Mouse (Mus musculus) neutrophil, adult 65 days (primary cell): ENCODE measurements around the gene Cmc4. TPM values are rescaled to one million over a fixed set of nuclear protein-coding genes. Genes with fewer than 3 reads are reported as not detected.

Experiments used
- total RNA-seq: library from RNA; stranded (reverse); gene quantifications from 2 replicates; pipeline ENCODE4 v1.2.4, GENCODE M21; 2023

The Cmc4 gene
- total RNA-seq: 4.1 and 4.2 TPM in 2 replicates

GRCm38 (mm10) chrX:75415936-75416785 is at the start of gene Cmc4, which contains the start of the genes Mtcp1 and Brcc3:
Gene Cmc4 (minus strand): TSS chrX:75416584.
Gene Mtcp1 (minus strand): TSS chrX:75416588.
Gene Brcc3 (plus strand): TSS chrX:75416628.

GRCm38 (mm10) chrX:75382195-75382771 is 34.1 kb downstream of the Cmc4 start, which contains the start of the genes Fundc2 and F8:
Gene Fundc2 (plus strand): TSS chrX:75382399.
Gene F8 (minus strand): TSS chrX:75382615.

Other genes starting within 250 kb of the Cmc4 start
- 9.8 and 11.9 TPM in 2 replicates for gene Fundc2, start 34.2 kb downstream of the Cmc4 start, total RNA-seq
- 0.05 and 0.28 TPM in 2 replicates for gene F8, start 34.0 kb downstream of the Cmc4 start, total RNA-seq
- 5.5 and 7.0 TPM in 2 replicates for gene Mtcp1, start within 50 bp of the Cmc4 start, total RNA-seq
- gene Brcc3, start within 50 bp of the Cmc4 start, total RNA-seq: 14.6 and 15.1 TPM in 2 replicates
- 54.1 and 56.1 TPM in 2 replicates for gene Vbp1, start 97.7 kb upstream of the Cmc4 start, total RNA-seq
- gene Rab39b, start 161.6 kb upstream of the Cmc4 start, total RNA-seq: not detected in 2 replicates